Mouse (Mus musculus): ENCODE measurements around the gene Tgfa. TPM values are rescaled to one million over a fixed set of nuclear protein-coding genes. Genes with fewer than 3 reads are reported as not detected.

The Tgfa gene
- polyA plus RNA-seq, 1 experiment from 2014 or later = 7.5 TPM

DNA sequence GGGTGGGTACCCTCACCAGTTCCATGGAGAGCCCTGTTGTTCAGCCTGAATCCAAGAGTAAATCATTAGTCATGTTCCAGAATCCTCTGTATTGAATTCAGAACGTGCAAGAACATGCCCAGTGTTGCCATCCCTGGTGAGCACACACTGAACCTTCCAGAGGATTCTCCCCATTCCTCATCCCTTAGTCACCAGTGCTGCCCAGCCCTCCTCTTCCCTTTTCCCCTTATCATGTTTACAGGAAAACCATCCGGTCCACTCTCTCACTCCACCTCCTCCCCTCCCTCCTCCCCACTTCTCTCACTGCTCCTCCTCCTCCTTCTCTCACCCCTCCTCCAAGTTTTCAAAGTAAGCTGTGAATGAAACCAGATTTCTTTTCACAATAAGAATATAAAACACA is 14.4 kb upstream of the Tgfa start:
- H3K4me3 ChIP-seq (ENCODE audit: low read depth, low read length) = no peak overlapping the region
- H3K9me3 ChIP-seq (replicated peaks; ENCODE audit: control insufficient read depth, low read length) = no peaks in the 10 kb centered on the region
- DNase-seq (ENCODE audit: low spot score) (no peak), ATAC-seq (no peak)
- H3K9ac ChIP-seq (ENCODE audit: low read length) = no peak overlapping the region
- H3K4me2 ChIP-seq (ENCODE audit: low read length) = no peak overlapping the region
- H3K27ac ChIP-seq (ENCODE audit: low read depth, low read length) = no peak overlapping the region
- no peaks in the 10 kb centered on the region for H3K27me3 ChIP-seq (replicated peaks; ENCODE audit: control insufficient read depth, insufficient read depth, low read length)
- no peaks in the 10 kb centered on the region for H3K36me3 ChIP-seq (ENCODE audit: control insufficient read depth, insufficient read depth, low read length)
- H3K4me1 ChIP-seq (ENCODE audit: control insufficient read depth, insufficient read depth, low read length) = no peaks in the 10 kb centered on the region
- WGBS = 56% methylated on average over 2 of the region's 2 CpGs

DNA sequence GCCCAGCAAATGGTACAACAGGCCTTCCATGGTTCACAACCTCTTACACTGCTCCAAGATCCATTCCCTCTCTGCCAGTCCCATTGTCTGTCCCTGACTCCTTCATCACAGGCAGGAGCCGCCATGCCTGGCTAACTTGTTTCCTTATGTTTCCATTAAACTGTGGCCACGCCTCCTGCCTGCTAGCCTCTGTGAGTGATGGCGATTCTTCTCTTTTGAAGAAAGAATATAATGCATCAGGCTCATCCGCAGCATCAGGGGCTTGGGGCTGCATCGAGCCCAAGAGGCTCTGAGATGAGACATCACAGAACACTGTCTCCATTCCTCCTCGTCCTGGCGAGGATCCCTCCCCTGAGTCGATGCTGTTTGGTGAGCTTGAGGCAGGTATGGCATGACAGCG is 13.0 kb upstream of the Tgfa start:
- H3K4me2 ChIP-seq (ENCODE audit: low read length) = no peak overlapping the region
- no peaks in the 10 kb centered on the region for H3K9me3 ChIP-seq (replicated peaks; ENCODE audit: control insufficient read depth, low read length)
- DNase-seq (ENCODE audit: low spot score) = no peak
- no peaks in the 10 kb centered on the region for H3K27me3 ChIP-seq (replicated peaks; ENCODE audit: control insufficient read depth, insufficient read depth, low read length)
- ATAC-seq = no peak
- H3K4me3 ChIP-seq (ENCODE audit: low read depth, low read length) = no peak overlapping the region
- H3K27ac ChIP-seq (ENCODE audit: low read depth, low read length) = no peak overlapping the region
- H3K4me1 ChIP-seq (ENCODE audit: control insufficient read depth, insufficient read depth, low read length) = no peaks in the 10 kb centered on the region
- no peaks in the 10 kb centered on the region for H3K36me3 ChIP-seq (ENCODE audit: control insufficient read depth, insufficient read depth, low read length)
- H3K9ac ChIP-seq (ENCODE audit: low read length) = no peak overlapping the region
- WGBS = 63% methylated on average over 9 of the region's 9 CpGs

DNA sequence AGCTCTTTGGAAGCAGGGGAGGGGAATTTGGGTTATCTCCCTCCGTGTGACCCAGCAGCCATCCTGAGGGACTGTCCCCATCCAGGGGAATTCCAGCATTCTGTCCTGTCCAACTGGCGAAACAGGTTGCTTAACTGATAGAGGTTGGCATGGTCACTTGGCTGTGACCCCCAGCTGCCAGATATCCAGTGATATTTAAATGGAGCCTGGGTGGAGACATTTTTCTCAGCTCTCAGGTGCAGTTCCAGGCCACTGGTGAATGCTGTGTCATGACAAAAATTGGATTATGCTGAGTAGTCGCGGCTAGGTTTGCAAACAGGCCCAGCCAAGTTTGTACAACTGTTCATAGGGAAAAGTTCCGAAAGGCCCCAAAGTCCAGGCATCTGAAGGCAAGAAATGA is 12.4 kb upstream of the Tgfa start:
- Histone ChIP-seq H3K9me3 (replicated peaks; ENCODE audit: control insufficient read depth, low read length) (no peaks in the 10 kb centered on the region), H3K4me3 (ENCODE audit: low read depth, low read length) (no peak overlapping the region), H3K27me3 (replicated peaks; ENCODE audit: control insufficient read depth, insufficient read depth, low read length) (no peaks in the 10 kb centered on the region), H3K4me2 (ENCODE audit: low read length) (no peak overlapping the region), H3K9ac (ENCODE audit: low read length) (no peak overlapping the region), H3K4me1 (ENCODE audit: control insufficient read depth, insufficient read depth, low read length) (no peaks in the 10 kb centered on the region), H3K27ac (ENCODE audit: low read depth, low read length) (no peak overlapping the region), H3K36me3 (ENCODE audit: control insufficient read depth, insufficient read depth, low read length) (no peaks in the 10 kb centered on the region)
- ATAC-seq (no peak), DNase-seq (ENCODE audit: low spot score) (no peak)
- 85% methylated on average over 5 of the region's 5 CpGs for WGBS

DNA sequence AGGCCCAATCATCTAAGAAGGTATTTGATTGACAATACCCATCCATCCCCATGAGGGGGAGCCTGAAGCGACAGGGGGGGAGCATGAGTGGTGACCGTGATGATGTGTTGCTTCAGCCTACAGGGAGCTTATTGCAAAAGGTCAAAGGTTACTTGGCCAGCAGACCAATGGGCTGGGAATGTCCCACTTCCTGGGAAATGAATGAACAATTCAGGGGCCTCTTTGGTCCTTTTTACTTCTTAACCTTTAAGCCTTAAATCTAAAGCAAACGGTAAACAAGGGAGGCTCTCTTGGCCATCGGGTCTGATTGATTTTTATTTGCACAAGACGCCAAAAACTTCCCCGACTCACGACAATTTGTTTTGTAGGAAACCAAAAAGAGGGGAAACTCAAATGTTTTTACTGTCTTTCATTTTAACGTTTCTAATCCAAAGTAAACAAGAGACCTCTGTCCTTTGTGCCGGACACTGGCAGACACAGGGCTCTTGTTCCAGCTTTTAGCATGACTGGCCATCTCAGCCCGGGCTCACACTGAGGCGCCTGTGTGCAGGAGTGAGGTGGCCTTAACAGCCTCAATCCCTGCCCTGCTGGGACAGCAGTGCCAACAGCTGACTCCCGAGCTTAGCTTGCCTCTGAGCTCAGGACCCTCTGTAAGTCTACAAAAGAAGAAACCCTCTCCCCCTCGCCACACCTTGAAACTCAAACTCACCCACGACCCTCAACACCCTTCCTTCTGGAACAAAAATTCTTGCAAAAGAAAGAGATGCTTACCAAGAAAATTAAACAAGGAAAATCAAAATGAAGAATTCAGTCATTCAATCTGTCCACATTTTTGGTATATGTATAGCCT is 8.7 kb upstream of the Tgfa start:
- 52% methylated on average over 14 of the region's 14 CpGs for WGBS
- Histone ChIP-seq H3K4me3 (ENCODE audit: low read depth, low read length) (no peak overlapping the region), H3K9ac (ENCODE audit: low read length) (no peak overlapping the region), H3K9me3 (replicated peaks; ENCODE audit: control insufficient read depth, low read length) (no peaks in the 10 kb centered on the region), H3K36me3 (ENCODE audit: control insufficient read depth, insufficient read depth, low read length) (no peaks in the 10 kb centered on the region), H3K4me2 (ENCODE audit: low read length) (no peak overlapping the region), H3K4me1 (ENCODE audit: control insufficient read depth, insufficient read depth, low read length) (no peaks in the 10 kb centered on the region), H3K27ac (ENCODE audit: low read depth, low read length) (no peak overlapping the region), H3K27me3 (replicated peaks; ENCODE audit: control insufficient read depth, insufficient read depth, low read length) (no peaks in the 10 kb centered on the region)
- ATAC-seq = no peak
- no peak for DNase-seq (ENCODE audit: low spot score)

- Histone ChIP-seq H3K4me1 (ENCODE audit: control insufficient read depth, insufficient read depth, low read length) (no peaks in the 10 kb centered on the region), H3K27me3 (replicated peaks; ENCODE audit: control insufficient read depth, insufficient read depth, low read length) (no peaks in the 10 kb centered on the region), H3K27ac (ENCODE audit: low read depth, low read length) (no peak overlapping the region), H3K9ac (ENCODE audit: low read length) (no peak overlapping the region), H3K36me3 (ENCODE audit: control insufficient read depth, insufficient read depth, low read length) (no peaks in the 10 kb centered on the region), H3K4me2 (ENCODE audit: low read length) (no peak overlapping the region), H3K9me3 (replicated peaks; ENCODE audit: control insufficient read depth, low read length) (no peaks in the 10 kb centered on the region), H3K4me3 (ENCODE audit: low read depth, low read length) (no peak overlapping the region)
- WGBS = 87% methylated on average over 11 of the region's 11 CpGs
- ATAC-seq (no peak), DNase-seq (ENCODE audit: low spot score) (no peak)
Measured at GRCm38 (mm10) chr6:86188741-86189480, 6.1 kb upstream of the Tgfa start.

DNA sequence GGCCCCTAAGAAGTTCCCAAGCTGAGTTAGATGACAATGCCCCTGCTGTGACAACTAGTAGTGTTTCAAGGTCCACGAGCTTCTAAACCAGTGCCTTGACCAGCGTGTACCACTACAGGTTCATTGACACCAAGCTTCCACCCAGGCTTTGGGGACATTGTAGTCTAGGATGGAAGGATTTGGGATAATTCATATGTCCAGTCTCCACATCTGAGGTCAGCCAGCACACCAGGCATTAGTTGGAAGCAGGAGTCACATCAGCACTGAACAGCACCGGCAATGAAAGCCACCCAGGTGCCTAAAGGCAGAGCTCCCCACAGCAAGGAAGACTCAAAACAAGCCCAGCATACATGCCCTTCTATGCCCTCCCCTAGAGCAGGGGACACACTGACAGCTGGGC is 4.4 kb upstream of the Tgfa start:
- H3K4me2 ChIP-seq (ENCODE audit: low read length) = no peak overlapping the region
- no peak overlapping the region for H3K9ac ChIP-seq (ENCODE audit: low read length)
- peaks cover under 1% of the 10 kb centered on the region; the same call in 1 of the 2 replicates for H3K4me1 ChIP-seq (ENCODE audit: control insufficient read depth, insufficient read depth, low read length)
- H3K27me3 ChIP-seq (replicated peaks; ENCODE audit: control insufficient read depth, insufficient read depth, low read length) = no peaks in the 10 kb centered on the region
- H3K27ac ChIP-seq (ENCODE audit: low read depth, low read length) = no peak overlapping the region
- no peak overlapping the region for H3K4me3 ChIP-seq (ENCODE audit: low read depth, low read length)
- no peaks in the 10 kb centered on the region for H3K9me3 ChIP-seq (replicated peaks; ENCODE audit: control insufficient read depth, low read length)
- ATAC-seq (no peak), DNase-seq (ENCODE audit: low spot score) (no peak)
- H3K36me3 ChIP-seq (ENCODE audit: control insufficient read depth, insufficient read depth, low read length) = no peaks in the 10 kb centered on the region
- 89% methylated on average over 3 of the region's 3 CpGs for WGBS

DNA sequence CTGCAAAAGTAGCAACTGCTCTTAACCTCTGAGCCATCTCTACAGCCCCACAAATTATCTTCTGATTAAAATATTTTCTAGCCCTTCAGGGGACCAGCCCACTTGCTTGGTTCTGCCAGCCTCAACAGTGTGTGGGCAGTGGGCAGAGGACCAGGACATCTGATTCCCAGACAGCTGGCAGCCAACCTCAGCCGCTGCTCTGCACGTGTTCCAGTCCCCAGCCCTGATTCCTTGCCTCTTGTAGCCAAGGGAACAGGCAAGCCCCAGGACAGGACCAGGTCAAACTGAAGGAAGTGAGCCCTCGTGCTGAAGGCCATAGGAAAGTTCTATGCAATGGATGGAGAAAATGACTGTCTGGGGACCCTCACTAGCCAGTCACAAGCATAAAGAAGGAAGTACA is 2.0 kb upstream of the Tgfa start:
- H3K4me2 ChIP-seq (ENCODE audit: low read length) = no peak overlapping the region
- no peak overlapping the region for H3K4me3 ChIP-seq (ENCODE audit: low read depth, low read length)
- ATAC-seq = no peak
- H3K4me1 ChIP-seq (ENCODE audit: control insufficient read depth, insufficient read depth, low read length) = peaks cover 5% of the 10 kb centered on the region; the same call in 1 of the 2 replicates
- no peak for DNase-seq (ENCODE audit: low spot score)
- no peak overlapping the region for H3K27ac ChIP-seq (ENCODE audit: low read depth, low read length)
- WGBS = 70% methylated on average over 3 of the region's 3 CpGs
- no peaks in the 10 kb centered on the region for H3K36me3 ChIP-seq (ENCODE audit: control insufficient read depth, insufficient read depth, low read length)
- H3K27me3 ChIP-seq (replicated peaks; ENCODE audit: control insufficient read depth, insufficient read depth, low read length) = peaks cover 9% of the 10 kb centered on the region
- H3K9me3 ChIP-seq (replicated peaks; ENCODE audit: control insufficient read depth, low read length) = no peaks in the 10 kb centered on the region
- H3K9ac ChIP-seq (ENCODE audit: low read length) = no peak overlapping the region

GRCm38 (mm10) chr6:86193879-86194278 is 1.1 kb upstream of the Tgfa start:
- ATAC-seq (no peak), DNase-seq (ENCODE audit: low spot score) (peak; percentile 42)
- H3K9me3 ChIP-seq (replicated peaks; ENCODE audit: control insufficient read depth, low read length) = no peaks in the 10 kb centered on the region
- H3K27me3 ChIP-seq (replicated peaks; ENCODE audit: control insufficient read depth, insufficient read depth, low read length) = peaks cover 11% of the 10 kb centered on the region
- WGBS = 40% methylated on average over 5 of the region's 5 CpGs
- peaks cover 5% of the 10 kb centered on the region; the same call in 1 of the 2 replicates for H3K4me1 ChIP-seq (ENCODE audit: control insufficient read depth, insufficient read depth, low read length)
- no peak overlapping the region for H3K9ac ChIP-seq (ENCODE audit: low read length)
- no peaks in the 10 kb centered on the region for H3K36me3 ChIP-seq (ENCODE audit: control insufficient read depth, insufficient read depth, low read length)
- H3K4me2 ChIP-seq (ENCODE audit: low read length) = no peak overlapping the region
- no peak overlapping the region for H3K4me3 ChIP-seq (ENCODE audit: low read depth, low read length)
- no peak overlapping the region for H3K27ac ChIP-seq (ENCODE audit: low read depth, low read length)

GRCm38 (mm10) chr6:86196034-86196433 is 1.0 kb downstream of the Tgfa start:
- ATAC-seq = no peak
- Histone ChIP-seq H3K9ac (ENCODE audit: low read length) (peak overlapping the region; percentile 21; the same call in 1 of the 2 replicates), H3K27ac (ENCODE audit: low read depth, low read length) (no peak overlapping the region), H3K36me3 (ENCODE audit: control insufficient read depth, insufficient read depth, low read length) (no peaks in the 10 kb centered on the region), H3K4me1 (ENCODE audit: control insufficient read depth, insufficient read depth, low read length) (peaks cover 5% of the 10 kb centered on the region; the same call in 1 of the 2 replicates), H3K4me2 (ENCODE audit: low read length) (peak overlapping the region; percentile 98), H3K4me3 (ENCODE audit: low read depth, low read length) (peak overlapping the region; percentile 61), H3K9me3 (replicated peaks; ENCODE audit: control insufficient read depth, low read length) (no peaks in the 10 kb centered on the region), H3K27me3 (replicated peaks; ENCODE audit: control insufficient read depth, insufficient read depth, low read length) (peaks cover 11% of the 10 kb centered on the region)
- WGBS = 6% methylated on average over 14 of the region's 14 CpGs
- peak; percentile 19 for DNase-seq (ENCODE audit: low spot score)
